Mouse (Mus musculus) midbrain, postnatal 0 days (tissue): ENCODE data around the gene Ndufa4l2. TPM values are rescaled to one million over a fixed set of nuclear protein-coding genes. Genes with fewer than 3 reads are reported as not detected.
A peak's percentile ranks its signal among the peaks of the same experiment; 100 is the strongest.

ENCODE experiments used
- ATAC-seq: fragments of 200-750 bp; cut with Nextera tagmentation; 2 replicates; pipeline ENCODE4 v1.8.0; 2017; ENCODE audit warnings: moderate number of reproducible peaks, mild to moderate bottlenecking, moderate TSS enrichment, moderate library complexity; ENCODE audit not compliant: low FRiP score
- DNase-seq: peaks from one replicate; pipeline ENCODE4 v3.0.0-alpha.2; 2015; ENCODE audit warnings: low spot score
- H3K27ac ChIP-seq: fragments of 300-500 bp; sonication (generic); 2 replicates; pipeline ENCODE4 v1.5.1; 2014; ENCODE audit warnings: low read depth, mild to moderate bottlenecking, low read length, mixed read lengths
- H3K27me3 ChIP-seq: fragments of 300-500 bp; sonication (generic); 2 replicates; pipeline ENCODE4 v1.6.1; 2014; ENCODE audit warnings: low read length, control low read depth, mixed read lengths; ENCODE audit not compliant: insufficient read depth
- H3K36me3 ChIP-seq: fragments of 300-500 bp; sonication (generic); 2 replicates; pipeline ENCODE4 v1.6.1; 2014; ENCODE audit warnings: low read length, control low read depth, mixed read lengths; ENCODE audit not compliant: insufficient read depth
- H3K4me1 ChIP-seq: fragments of 300-500 bp; sonication (generic); 2 replicates; pipeline ENCODE4 v1.6.1; 2014; ENCODE audit warnings: mild to moderate bottlenecking, control low read depth, antibody characterized with exemption, low read length, mixed read lengths; ENCODE audit not compliant: insufficient read depth
- H3K4me2 ChIP-seq: fragments of 300-500 bp; sonication (generic); 2 replicates; pipeline ENCODE4 v1.6.1; 2014; ENCODE audit warnings: low read depth, mild to moderate bottlenecking, low read length, mixed read lengths; ENCODE audit not compliant: poor library complexity, severe bottlenecking
- H3K4me3 ChIP-seq: fragments of 300-500 bp; sonication (generic); 2 replicates; pipeline ENCODE4 v1.5.1; 2014; ENCODE audit warnings: low read depth, mild to moderate bottlenecking, low read length, moderate library complexity
- H3K9ac ChIP-seq: fragments of 300-500 bp; sonication (generic); replicated peaks from 2 replicates; pipeline ENCODE4 v1.6.1; 2014; ENCODE audit warnings: mild to moderate bottlenecking, low read length, moderate library complexity, mixed read lengths; ENCODE audit not compliant: poor library complexity, severe bottlenecking
- H3K9me3 ChIP-seq: fragments of 300-500 bp; sonication (generic); 2 replicates; pipeline ENCODE4 v1.6.1; 2016; ENCODE audit warnings: low read length, control low read depth
- CTCF ChIP-seq: IDR thresholded peaks from 2 replicates; pipeline ENCODE4 v1.5.1; 2016; ENCODE audit warnings: antibody characterized with exemption, mild to moderate bottlenecking
- WGBS: fragments of 180-500 bp; shearing (Covaris S2); extraction: QIAGEN DNeasy Blood & Tissue Kit; methylation state at CpG from one replicate; pipeline ENCODE4 v1.1.7; 2014; 5-methylcytosine and 5-hydroxymethylcytosine counted together
- polyA plus RNA-seq: library from polyadenylated mRNA; unstranded; fragments of >200 nt; fragmentation: Nextera tagmentation; extraction: Ambion mirVana; gene quantifications from 2 replicates; pipeline ENCODE4 v1.2.1, GENCODE M21; 2015
- total RNA-seq: library from RNA; depleted of rRNA; stranded (reverse); fragments of >200 nt; gene quantifications from 2 replicates; pipeline ENCODE4 v1.2.3, GENCODE M21; 2014

Ndufa4l2 gene
- total and polyA plus RNA-seq, 2 experiments from 2014 or later, result 16.6 to 18.7 TPM

DNA sequence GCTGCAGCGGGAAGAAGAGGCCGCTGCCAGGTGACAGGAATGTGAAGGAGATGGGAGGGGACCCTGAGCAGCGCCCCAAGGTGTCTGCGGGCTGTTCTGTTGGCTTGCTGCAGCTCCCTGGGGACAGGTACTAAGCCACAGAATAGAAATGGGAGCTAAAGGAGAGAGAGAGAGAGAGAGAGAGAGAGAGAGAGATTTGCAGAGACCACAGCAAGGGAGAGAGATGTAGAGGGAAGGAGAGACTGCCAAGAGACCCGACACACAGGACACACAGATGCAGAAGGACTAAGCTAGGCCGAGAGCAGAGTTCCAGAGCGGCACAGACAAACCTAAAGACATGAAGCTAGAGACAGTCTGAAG is 2.5 kb upstream of the Ndufa4l2 start:
- TF ChIP-seq CTCF, result no peak

GRCm38 (mm10) chr10:127512813-127513212 is 2.0 kb upstream of the Ndufa4l2 start:
- no peaks in the 10 kb centered on the region for H3K9me3 ChIP-seq
- 0% methylated on average over 27 of the region's 27 CpGs for WGBS
- H3K4me3 ChIP-seq, result peak overlapping the region; percentile 8; the same call in 1 of the 2 replicates
- peak overlapping the region; percentile 82 for H3K4me2 ChIP-seq
- H3K4me1 ChIP-seq, result peaks cover 36% of the 10 kb centered on the region
- peak; percentile 100 for TF ChIP-seq CTCF
- H3K27me3 ChIP-seq, result no peaks in the 10 kb centered on the region
- peaks cover 2% of the 10 kb centered on the region; the same call in 1 of the 2 replicates for H3K36me3 ChIP-seq
- peak overlapping the region; percentile 96 for H3K27ac ChIP-seq
- DNase-seq (peak; percentile 92), ATAC-seq (peak; percentile 29; the same call in 1 of the 2 replicates)
- 0 out of 2 replicates have a peak overlapping the region, but pooled peaks have one; percentile 75 for H3K9ac ChIP-seq

More for the DNA sequence above, 2.5 kb upstream of the Ndufa4l2 start:
- Histone ChIP-seq H3K27me3 (no peaks in the 10 kb centered on the region), H3K36me3 (no peaks in the 10 kb centered on the region; the same call in 1 of the 2 replicates), H3K9me3 (no peaks in the 10 kb centered on the region), H3K27ac (peak overlapping the region; percentile 96), H3K9ac (peak overlapping the region; percentile 75), H3K4me3 (peak overlapping the region; percentile 40), H3K4me1 (peaks cover 36% of the 10 kb centered on the region), H3K4me2 (peak overlapping the region; percentile 82)
- ATAC-seq, result no peak
- DNase-seq, result no peak
- WGBS, result under 1% methylated on average over 7 of the region's 7 CpGs

GRCm38 (mm10) chr10:127513501-127514091 is 1.2 kb upstream of the Ndufa4l2 start:
- DNase-seq (no peak), ATAC-seq (no peak)
- no peaks in the 10 kb centered on the region for H3K9me3 ChIP-seq
- no peaks in the 10 kb centered on the region for H3K27me3 ChIP-seq
- WGBS, result under 1% methylated on average over 16 of the region's 16 CpGs
- no peak; the same call in 1 of the 2 replicates for TF ChIP-seq CTCF
- H3K4me1 ChIP-seq, result peaks cover 36% of the 10 kb centered on the region
- H3K9ac ChIP-seq, result 0 out of 2 replicates have a peak overlapping the region, but pooled peaks have one; percentile 14
- peaks cover 10% of the 10 kb centered on the region for H3K36me3 ChIP-seq
- H3K4me2 ChIP-seq, result peak overlapping the region; percentile 82
- H3K27ac ChIP-seq, result peak overlapping the region; percentile 96
- 0 out of 2 replicates have a peak overlapping the region, but pooled peaks have one; percentile 5 for H3K4me3 ChIP-seq

GRCm38 (mm10) chr10:127514111-127514698 is 562 bp upstream of the Ndufa4l2 start:
- Histone ChIP-seq H3K4me3 (0 out of 2 replicates have a peak overlapping the region, but pooled peaks have one; percentile 5), H3K4me2 (peak overlapping the region; percentile 82; the same call in 1 of the 2 replicates), H3K9ac (0 out of 2 replicates have a peak overlapping the region, but pooled peaks have one; percentile 14), H3K9me3 (no peaks in the 10 kb centered on the region), H3K27ac (no peak overlapping the region), H3K27me3 (no peaks in the 10 kb centered on the region), H3K4me1 (peaks cover 36% of the 10 kb centered on the region), H3K36me3 (peaks cover 11% of the 10 kb centered on the region)
- no peak for TF ChIP-seq CTCF
- ATAC-seq (no peak), DNase-seq (no peak)
- 20% methylated on average over 13 of the region's 13 CpGs for WGBS

DNA sequence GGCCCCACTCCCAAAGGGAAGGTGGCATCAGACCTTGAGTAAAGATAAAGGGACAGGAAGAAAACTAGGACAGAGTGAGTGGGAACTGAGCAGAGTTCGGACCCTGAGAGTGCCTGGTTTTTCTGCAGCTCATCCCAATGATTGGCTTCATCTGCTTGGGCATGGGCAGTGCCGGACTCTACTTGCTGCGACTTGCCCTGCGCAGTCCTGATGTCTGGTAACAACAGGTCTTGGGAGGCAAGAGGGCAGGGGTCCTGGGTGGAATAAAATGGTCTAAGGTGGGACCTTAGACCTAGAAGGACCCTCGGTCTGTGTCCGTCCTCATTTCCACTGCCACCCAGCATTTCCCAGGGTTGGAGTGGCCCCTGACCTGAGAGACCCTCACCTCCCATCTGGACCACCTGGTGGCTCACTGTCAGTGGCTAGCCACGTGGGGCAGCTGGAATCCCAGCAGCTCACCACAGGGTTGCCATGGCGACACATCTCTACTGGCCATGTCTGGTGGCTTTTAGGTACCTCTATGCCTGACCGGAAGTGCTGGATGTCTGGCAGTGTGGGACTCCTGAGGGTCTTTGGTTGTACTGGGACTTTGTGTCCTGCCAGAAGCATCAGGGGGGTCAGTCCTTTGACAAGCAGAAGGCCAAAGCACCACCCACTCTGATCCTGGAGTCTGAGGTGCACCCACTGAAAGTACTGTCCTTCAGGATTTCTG is 660 bp downstream of the Ndufa4l2 start:
- peak overlapping the region; percentile 9; the same call in 1 of the 2 replicates for H3K4me2 ChIP-seq
- ATAC-seq, result no peak
- H3K9ac ChIP-seq, result no peak overlapping the region
- WGBS, result 25% methylated on average over 9 of the region's 9 CpGs
- H3K36me3 ChIP-seq, result peaks cover 19% of the 10 kb centered on the region
- DNase-seq, result no peak
- peaks cover 27% of the 10 kb centered on the region for H3K4me1 ChIP-seq
- no peaks in the 10 kb centered on the region for H3K9me3 ChIP-seq
- TF ChIP-seq CTCF, result no peak
- H3K27ac ChIP-seq, result no peak overlapping the region
- no peaks in the 10 kb centered on the region for H3K27me3 ChIP-seq
- no peak overlapping the region for H3K4me3 ChIP-seq
